Mouse (Mus musculus) heart, adult 11 months (tissue): ENCODE data around the gene Akr1b10.
"Not testable (repeated sequence)": the region's sequence is repeated elsewhere in the genome, so short reads cannot be mapped to it uniquely, and the experiment has no call there.

Source experiments
- DNase-seq: peaks from one replicate; pipeline ENCODE4 v3.0.0; 2022

The Akr1b10 gene

DNA sequence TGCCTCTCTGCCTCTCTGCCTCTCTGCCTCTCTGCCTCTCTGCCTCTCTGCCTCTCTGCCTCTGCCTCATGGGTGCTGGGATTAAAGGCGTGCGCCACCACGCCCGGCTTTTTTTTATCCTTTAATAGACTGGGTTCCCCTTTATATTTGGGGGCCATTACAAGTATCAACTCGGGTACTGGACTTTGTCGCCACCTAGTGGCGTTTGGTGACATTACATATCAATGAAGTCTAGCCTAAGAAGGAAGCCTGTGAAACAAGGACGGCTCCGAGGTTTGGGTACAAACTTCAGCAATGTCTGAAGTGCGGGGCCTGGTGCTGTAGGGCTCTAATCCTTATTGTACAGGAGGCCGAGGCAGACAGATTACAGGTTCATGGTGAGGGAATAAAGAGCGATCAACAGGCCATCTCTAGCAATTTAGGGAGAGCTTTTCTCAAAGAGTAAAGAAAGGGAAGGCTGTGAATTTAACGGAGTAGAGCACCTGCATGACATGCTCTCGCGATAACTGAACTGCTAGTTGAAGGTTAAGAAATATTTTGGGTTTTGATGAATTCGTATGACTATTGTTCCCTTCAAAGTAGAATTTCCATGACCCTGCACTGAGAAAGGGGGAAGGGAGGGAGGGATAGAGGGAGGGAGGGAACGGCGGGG lies 12.2 kb upstream of the Akr1b10 start:
- peak; percentile 96 for DNase-seq

DNA sequence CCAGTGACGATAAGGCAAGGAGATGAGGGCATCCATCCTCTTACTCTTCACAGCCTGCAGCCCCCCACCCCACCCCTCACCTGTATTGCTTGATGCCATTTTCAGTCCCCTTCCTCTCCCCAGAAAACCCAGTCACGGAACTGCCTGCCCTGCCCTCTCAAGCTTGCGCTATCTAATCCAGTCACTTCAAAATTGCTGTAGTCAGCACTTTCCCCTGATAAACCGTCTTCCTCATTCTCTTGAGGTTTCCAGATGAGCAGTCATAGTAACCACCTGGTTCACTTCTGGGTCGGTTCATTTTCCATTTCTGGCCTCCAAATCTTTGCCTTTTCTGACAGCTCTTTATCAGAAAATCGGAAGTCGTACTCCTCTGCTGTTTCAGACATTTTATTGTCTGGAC lies 10.2 kb upstream of the Akr1b10 start:
- no peak for DNase-seq

DNA sequence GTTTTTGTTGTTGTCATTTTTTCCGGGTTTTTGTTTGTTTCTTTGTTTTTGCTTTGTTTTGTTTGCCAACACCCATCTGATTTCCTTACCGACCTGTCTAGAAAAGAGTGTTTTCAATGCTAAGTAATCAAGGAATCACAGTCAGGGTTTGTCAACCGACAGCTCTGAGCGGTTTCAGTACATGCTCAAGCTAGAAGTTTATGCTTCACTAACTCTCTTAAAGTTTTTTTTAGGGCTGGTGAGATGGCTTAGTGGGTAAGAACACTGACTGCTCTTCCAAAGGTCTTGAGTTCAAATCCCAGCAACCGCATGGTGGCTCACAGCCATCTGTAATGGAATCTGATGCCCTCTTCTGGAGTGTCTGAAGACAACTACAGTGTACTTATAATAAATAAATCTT lies 8.1 kb upstream of the Akr1b10 start:
- DNase-seq = not testable (repeated sequence)

DNA sequence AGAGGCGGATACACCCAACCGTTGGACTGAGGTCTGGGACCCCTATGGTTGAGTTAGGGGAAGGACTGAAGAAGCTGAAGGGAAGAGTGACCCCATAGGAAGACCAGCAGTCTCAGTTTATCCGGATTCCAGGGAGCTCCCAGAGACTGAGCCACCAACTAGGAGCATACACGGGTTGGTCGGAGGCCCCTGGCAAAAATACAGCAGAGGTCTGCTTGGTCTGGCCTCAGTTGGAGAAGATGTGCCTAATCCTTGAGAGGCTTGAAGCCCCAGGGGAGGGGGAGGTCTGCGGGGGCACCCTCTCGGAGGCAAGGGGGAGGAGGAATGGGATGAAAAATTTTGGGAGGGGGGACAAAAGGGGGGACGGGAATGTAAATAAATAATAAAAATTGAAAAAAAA lies 617 bp upstream of the Akr1b10 start:
- DNase-seq = peak; percentile 92

DNA sequence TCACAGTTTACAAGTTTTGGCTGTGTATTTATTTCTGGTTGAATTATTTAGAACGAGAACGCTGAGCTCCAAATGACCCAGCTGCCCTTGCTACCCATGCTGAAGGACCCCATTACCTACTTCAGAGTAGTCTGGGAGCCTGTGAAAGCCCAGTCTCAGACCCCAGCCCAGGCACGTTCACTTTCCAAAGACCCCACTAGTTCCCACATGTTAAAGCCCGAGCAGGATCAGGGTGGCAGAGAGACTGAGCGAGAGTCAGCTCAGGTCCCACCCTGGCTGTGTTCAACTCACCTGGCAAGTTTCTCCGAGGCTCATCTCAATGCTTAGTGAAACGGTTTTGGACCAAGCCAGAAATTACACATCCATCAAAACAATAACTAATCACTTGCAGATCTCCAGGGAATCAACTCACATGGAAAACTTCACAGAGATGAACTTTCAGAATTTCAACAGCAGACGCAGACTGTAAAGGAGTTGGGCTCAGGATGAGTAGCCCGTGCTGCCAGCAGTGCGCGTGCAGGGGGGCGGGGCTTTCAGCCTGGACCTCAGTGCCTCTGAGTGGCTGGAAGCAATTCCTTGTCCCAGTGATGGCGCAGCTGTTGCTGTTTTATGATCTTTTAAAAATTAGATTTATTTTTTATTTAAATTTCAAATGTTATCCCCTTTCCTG lies 818 bp downstream of the Akr1b10 start:
- peak; percentile 95 for DNase-seq

DNA sequence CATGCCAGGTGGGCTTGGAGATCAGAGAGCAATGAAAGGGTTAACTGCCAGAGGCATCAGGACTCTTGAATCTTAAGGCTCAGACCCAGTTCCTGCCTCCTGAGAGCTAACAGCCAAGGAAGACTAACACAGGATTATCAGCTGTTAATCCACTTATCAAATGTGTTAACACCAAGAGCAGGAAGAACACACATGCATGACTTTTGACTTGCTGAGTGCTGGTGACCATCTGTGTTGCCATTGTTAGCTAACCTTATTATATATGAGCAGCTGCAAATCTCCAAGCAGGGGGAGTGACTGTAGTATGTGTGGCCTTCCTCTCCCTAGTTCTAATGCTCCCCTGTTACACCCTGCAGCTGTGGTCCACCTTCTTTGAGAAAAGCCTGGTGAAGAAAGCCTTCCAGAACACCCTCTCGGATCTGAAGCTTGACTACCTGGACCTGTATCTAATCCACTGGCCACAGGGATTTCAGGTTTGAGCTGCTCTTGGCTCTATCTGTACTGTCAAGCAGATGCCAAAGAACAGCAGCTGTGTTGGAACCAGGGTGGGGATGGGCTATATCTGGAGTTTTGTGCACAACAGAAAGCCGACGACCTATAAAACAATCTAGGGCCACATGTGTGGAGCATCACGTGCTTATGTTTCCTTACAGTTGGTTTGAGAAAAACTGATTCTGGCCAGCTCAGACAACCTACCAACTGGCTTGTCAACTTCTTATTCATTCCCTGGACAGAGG lies 4.6 kb downstream of the Akr1b10 start:
- DNase-seq = no peak

DNA sequence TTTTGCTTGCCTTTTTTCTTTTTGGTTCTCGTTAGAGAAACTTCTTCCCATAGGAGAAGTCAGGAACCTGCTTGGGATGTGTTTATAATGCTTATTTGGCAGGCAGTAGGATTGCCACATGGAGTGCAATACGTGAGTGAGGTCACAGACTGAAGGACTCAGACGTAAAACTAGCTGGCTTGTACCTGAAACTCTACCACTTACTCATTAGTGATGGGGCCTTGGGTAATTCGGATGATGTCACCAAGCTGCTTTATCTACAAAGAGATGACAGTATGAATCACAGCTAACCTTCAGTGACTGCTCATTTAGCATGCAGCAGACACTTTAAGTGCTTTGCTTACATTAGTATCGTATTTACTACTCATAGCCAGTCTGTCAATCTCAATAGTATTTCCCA lies 11.9 kb downstream of the Akr1b10 start:
- DNase-seq = peak; percentile 50

DNA sequence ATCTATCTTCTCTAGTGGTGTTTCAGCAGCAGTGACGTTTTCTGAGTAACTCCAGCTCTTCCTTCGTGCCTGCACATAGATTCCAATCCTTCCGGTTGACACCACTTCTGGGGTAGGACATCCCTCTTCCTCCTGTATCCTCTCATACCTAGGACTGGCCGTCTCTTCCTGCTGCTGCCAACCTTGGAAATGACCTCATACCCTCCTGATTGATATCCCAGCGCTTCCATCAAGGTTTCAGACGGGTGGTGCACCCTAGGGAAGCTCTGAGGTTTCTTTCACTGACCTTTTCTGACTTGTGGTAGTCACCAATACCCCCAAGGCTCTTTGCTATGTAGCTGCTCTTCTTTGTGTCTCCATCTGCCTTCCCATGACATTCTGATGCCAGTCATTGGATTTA lies 14.4 kb downstream of the Akr1b10 start:
- peak; percentile 73 for DNase-seq

DNA sequence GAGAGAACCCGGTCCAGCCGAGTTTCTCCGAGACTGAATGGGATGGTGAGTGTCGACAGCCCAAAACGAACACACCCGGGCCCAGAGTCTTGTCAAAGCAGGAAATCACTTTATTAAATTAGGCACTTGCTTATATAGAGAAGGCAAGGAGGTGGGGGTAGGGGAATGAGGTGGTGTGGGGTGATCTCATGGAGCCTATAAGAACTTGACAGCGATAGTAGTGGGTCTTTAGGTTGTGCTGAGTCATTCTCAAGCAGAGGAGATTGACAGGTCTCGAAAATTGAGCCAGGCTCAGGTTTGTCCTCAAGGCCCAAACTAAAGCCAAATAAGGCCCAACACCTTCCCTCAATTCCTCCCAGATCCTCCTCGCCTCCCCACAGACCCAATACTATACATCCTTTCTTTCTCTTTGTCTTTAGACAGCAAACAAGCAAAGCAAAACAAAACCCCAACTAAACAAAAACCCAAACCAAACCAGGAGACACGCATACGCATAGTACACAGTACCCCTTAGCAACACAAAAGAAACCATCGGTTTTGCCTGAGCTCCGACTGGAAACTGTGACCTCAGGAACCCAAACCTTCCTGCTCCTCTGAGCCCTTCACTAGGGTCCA lies 15.7 kb downstream of the Akr1b10 start:
- DNase-seq = peak; percentile 57

DNA sequence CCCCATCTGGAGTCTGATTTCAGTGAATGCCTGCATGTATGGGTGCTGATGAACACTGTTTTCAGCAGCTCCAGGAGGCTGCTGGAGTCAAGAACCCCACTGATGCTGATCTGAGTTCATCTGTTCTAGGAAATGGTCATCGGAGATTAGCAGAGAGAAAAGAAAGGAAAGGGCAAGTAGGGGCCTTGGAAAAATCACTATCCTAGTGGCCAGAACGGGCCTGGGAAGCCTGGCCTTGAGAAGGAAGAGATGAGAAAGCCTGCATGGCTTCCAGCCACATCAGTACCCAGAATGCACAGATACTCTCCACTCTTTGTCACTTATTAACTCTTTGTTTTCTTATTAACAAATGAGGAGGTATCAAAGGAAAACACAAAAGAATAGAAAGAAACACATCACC lies 16.7 kb downstream of the Akr1b10 start:
- DNase-seq = peak; percentile 35

DNA sequence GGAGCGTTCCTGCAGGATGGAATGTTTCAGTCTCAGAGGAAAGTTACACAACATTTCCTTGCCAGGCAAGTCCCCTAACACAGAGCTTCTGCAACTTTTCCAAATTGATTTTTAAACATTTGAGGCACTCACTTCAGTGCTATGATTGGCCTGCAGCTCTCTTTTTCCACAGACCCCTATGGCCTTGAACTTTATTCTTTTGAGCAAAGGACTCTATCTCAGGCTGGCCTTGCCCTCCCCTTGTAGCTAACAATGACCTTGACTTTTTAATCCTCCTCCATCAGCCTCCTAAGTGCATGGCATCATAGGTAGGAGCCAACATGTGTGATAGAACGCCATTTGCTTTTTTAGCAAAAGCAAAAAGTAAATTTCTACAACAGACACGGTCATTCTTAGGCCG lies 22.7 kb downstream of the Akr1b10 start:
- DNase-seq = peak; percentile 54

DNA sequence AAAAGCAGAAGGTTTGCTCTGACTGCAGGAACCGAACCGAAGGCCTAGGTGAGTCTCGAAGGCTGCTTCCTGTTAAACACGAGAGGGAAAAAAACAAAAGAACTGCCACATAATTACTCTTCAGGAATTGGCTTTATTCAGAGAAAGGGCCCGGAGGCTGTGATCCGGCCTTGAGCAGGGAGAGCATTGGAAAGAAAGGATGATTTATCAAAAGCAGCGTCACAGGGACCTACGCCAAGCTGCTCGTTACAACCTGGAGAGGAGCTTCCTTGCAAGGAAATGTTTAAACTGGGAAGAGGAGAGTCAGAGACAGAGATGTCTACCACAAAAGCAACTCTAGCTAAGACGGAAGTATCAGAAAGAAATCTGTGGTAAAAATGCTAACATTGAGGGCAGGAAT lies 23.4 kb downstream of the Akr1b10 start:
- no peak for DNase-seq

DNA sequence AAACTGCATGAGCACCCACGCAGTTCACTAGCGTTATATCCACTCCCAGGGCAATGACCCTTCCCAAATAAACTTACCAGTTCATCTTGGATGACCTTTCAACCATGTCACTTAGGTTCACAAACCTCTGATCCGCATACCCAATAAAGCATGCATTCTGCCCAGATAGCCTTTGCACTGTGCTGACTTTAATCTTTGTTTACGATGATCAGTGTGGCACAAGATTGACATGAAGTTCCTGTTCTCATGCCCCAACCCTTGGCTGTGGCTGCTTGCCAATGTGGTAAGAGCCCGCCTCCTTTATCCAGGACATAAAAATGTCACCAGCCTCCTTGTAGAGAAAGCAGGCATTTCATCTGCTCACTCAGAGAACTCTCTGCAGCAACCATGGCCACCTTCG lies 28.0 kb downstream of the Akr1b10 start, which contains the start of gene Akr1b7:
Gene Akr1b7 (plus strand): TSS at position 312 of the 400 bp plus-strand sequence.
- DNase-seq = no peak

DNA sequence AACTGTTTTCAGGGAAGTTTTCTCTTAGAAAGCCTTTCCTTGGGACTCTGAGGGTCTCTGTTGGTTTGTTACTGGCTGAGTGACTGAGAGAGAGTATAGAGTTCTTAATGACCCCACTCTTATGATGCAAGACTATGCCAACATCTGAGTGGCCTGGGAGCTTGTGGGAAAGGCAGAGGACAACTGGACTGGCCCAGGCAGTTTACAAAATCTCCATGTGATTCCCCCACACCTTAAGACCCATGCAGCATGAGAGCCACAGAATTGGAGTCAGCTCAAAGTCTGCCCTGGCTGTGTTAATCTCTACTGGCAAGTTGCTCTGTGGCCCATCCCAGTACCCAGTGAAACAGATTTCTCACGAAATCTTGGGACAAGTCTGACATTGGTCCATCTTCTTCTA lies 28.7 kb downstream of the Akr1b10 start:
- peak; percentile 31 for DNase-seq

DNA sequence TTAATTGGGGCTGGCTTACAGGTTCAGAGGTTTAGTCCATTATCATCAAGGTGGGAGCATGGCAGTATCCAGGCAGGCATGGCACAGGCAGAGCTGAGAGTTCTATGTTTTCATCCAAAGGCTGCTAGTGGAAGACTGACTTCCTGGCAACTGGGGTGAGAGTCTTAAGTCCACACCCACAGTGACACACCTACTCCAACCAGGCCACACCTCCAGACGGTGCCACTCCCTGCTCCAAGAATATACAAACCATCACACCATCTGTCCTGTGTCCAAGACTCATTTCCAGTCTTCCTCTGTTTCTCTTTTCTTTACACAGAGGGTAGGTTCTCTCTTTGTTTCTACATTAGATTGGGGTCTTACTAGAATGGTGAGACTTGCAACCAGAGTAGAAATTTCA lies 29.4 kb downstream of the Akr1b10 start:
- peak; percentile 40 for DNase-seq

DNA sequence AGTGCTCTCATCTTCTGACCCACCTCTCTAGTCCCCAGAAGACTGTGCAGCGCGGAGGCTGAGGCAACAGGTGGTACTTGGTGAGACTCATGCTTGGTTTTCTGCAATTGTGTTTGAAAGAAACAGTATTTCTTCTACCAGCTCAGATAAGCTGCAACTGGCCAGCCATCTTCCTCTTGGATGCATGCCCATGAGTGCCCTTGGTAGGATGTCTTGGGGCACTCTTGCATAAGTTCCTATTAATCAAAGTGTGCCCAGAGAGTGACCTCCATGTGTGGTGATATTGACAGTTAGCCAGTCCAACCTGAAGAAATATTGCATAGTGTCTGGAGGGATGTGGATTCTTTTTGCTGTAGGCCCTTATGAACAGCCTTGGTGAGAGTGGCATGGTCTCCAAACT lies 32.5 kb downstream of the Akr1b10 start:
- DNase-seq = no peak

DNA sequence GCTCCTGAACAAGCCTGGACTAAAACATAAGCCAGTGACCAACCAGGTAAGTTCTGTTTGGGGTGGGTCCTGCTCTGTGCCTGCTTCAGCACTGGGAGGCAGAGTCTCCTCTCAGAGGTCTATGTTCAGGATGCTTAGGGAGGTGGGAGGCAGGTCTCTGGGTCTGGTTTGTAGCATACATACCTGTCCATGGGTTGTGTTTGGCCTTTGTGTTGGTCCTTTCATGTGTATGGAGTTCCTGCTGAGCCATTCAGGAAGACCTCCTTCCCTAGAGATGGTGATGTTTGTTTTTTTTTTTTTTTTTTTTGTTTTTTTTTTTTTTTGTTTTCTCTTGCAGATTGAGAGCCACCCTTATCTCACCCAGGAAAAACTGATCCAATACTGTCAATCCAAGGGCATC lies 35.1 kb downstream of the Akr1b10 start:
- no peak for DNase-seq

DNA sequence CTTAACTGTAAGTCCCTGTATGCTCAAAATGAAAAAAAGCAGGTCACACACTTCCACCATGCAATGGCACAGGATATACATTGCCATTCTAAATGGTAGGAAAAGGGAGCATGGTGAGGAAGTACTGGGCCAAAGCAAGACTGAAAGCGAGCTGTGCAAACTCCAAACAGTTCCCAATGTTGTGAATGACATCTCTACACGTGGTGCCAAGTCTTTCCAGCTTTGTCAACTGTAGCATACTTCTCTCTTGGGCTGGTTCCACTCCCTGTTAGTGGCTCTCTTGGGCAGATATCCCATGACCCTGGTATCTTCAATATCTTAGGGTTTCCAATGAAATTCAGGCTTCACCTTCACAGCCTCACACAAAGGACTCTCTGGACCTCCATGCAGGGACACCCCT lies 55.0 kb downstream of the Akr1b10 start:
- no peak for DNase-seq

DNA sequence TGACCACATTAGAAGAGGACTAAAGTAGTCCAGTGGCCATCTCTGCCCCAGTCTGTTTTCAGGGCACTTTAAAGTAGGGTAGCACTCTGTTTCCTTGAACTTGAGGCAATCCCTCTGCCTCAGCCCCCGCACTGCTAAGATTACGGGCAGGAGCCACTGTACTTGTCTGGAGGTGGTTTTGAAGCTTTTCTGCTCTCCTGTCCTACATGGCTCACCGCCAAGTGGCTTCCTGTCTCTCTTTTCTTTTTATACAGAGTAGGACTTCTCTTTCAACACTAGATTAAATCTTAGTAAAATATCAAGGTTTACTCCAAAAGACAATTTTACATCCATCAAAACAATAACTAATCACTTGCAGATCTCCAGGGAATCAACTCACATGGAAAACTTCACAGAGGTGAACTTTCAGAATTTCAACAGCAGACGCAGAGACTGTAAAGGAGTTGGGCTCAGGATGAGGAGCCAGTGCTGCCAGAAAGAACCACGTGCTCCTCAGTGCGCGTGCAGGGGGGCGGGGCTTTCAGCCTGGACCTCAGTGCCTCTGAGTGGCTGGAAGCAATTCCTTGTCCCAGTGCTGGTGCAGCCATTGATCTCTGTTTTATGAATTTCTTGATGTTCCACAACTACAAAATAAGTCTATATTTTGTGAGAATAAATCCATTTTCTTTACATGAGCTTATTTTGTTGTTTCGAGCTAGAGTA lies 57.7 kb downstream of the Akr1b10 start:
- no peak for DNase-seq

DNA sequence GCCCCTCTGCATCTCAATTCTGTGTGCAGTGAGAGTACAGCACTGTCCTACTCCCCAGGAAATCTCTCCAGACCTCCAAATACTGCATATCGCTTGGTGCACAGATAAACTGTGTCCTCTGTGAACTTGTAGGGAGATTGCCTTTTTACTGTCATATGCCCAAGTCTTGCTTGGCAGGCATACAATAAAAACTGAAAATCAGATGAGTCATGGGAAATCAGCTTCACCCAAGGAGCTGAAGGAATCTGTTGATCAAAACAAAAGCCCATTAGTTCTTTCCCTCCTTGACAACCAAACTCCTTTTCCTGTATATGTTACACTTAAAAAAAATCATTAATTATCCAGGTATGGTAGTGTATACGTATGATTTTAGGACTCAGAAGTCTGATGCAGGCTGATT lies 59.8 kb downstream of the Akr1b10 start:
- DNase-seq = no peak
